Mouse (Mus musculus) testis, adult 2 months (tissue): ENCODE measurements around the gene Sccpdh.

Experiments
- CTCF ChIP-seq: fragments of 200-500 bp; IDR thresholded peaks from 2 replicates; pipeline ENCODE4 v1.5.1; 2012; ENCODE audit warnings: low read depth, mild to moderate bottlenecking, inconsistent platforms, low read length, moderate library complexity; ENCODE audit not compliant: control insufficient read depth, insufficient read depth, insufficient replicate concordance
- POLR2A ChIP-seq: fragments of 200-500 bp; IDR thresholded peaks from 2 replicates; pipeline ENCODE4 v1.6.1; 2012; ENCODE audit warnings: low read depth, mild to moderate bottlenecking, inconsistent platforms, low read length, moderate library complexity; ENCODE audit not compliant: control insufficient read depth

DNA sequence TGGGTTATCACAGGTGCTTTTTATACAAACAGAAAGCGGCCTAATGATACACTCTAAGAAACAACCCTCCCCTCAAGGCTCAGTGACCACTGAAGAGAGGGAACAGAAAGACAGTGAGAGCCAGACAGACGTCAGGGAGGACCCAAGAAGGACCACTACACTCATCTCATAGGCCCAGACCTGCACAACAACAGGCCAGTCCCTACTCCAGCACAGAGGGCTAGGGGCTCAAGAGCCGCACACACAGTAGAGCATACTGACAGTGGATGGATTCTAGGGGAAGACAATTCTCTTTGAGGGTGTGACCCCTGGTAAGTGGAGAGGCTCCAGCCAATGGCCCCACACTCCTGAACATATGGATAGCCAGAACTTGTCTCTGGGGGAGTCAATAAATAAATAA lies 68.5 kb downstream of the Sccpdh start:
- TF ChIP-seq CTCF (no peak), POLR2A (no peak)
